Mouse (Mus musculus) embryo, embryonic 9.5 days (tissue): ENCODE measurements around the gene Clcn7.

Experiments
- DNase-seq: peaks from one replicate; pipeline ENCODE4 v3.0.0-alpha.2; 2017; ENCODE audit errors: extremely low spot score

The Clcn7 gene

DNA sequence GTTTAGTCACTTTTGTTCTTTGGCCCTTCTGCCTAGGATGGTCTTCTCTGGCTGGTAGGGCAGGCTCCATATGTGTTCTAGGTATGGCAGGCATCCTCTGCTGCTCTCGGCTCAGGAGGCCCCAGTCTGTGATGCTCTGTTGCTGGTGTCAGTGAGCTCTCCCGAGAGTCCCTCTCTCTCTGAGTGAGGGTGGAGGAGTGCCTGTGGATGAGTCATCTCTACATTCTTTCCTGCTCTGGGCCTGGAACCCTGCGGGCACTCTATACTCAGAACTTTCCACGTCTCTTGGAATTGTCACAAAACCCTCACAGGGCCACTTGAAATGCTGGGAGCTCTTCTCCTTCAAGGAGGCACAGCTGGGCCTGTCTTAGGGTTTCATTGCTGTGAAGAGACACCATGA lies 78.5 kb downstream of the Clcn7 start:
- DNase-seq, result no peak
